7 mouse cellular contexts compared by ENCODE assay signal in the genomic region with DNA sequence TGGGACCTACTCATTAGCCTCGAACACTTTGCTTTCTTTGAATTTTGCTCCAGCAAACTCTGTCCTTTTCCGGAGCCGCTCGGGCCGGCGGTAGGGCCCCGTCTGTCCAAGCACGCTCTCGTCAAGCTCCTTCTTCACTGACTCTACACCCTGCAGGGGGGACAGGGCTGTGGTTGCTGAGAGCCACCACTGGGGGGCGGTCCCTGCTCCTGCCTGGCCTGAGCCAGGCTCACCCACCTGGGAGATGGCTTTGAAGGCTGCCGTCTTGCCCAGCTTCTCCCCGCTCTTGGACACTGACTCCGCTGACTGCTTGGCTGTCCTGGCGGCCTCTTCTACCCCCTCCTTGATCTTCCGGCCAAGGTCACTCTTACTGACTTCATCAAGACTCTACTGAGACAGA. TPM values are rescaled to one million over a fixed set of nuclear protein-coding genes. Genes with fewer than 3 reads are reported as not detected.
DNase-seq lines count a peak whose midpoint lies in the region; ATAC-seq and TF ChIP-seq lines count a peak whose summit lies in the region.

No protein-coding gene starts in this region.

- no peak overlapping the region for H3K4me3 ChIP-seq in midbrain, embryonic 11.5 days (ENCODE audit: low read depth, low read length)
- H3K4me3 ChIP-seq in midbrain, embryonic 15.5 days, result no peak overlapping the region
- no peak overlapping the region for H3K4me3 ChIP-seq in kidney, postnatal 0 days (replicated peaks; ENCODE audit: low read depth, low read length)

- no peak overlapping the region for H3K4me2 ChIP-seq in midbrain, embryonic 11.5 days
- no peak overlapping the region for H3K4me2 ChIP-seq in midbrain, embryonic 15.5 days
- no peak overlapping the region for H3K4me2 ChIP-seq in kidney, postnatal 0 days (ENCODE audit: low read length)

- peak; percentile 69; the same call in 1 of the 2 replicates for ATAC-seq in midbrain, embryonic 11.5 days (ENCODE audit: low FRiP score)
- no peak for ATAC-seq in midbrain, embryonic 15.5 days (replicated peaks)
- peak; percentile 87 for ATAC-seq in common myeloid progenitor, adult 5-6 weeks (replicated peaks; ENCODE audit: low read depth, poor library complexity, severe bottlenecking)
- ATAC-seq in kidney, postnatal 0 days (replicated peaks; ENCODE audit: low FRiP score, low read depth), result peak; percentile 83
- no peak for ATAC-seq in frontal cortex, adult (ENCODE audit: low TSS enrichment)

- TF ChIP-seq CTCF in kidney, postnatal 0 days (IDR thresholded peaks at IDR 0.05; ENCODE audit: low read depth), result peak; percentile 60

- H3K9ac ChIP-seq in midbrain, embryonic 11.5 days (ENCODE audit: low read length), result no peak overlapping the region
- no peak overlapping the region for H3K9ac ChIP-seq in midbrain, embryonic 15.5 days
- no peak overlapping the region for H3K9ac ChIP-seq in kidney, postnatal 0 days (ENCODE audit: low read depth, low read length)

- no peaks in the 10 kb centered on the region for H3K27me3 ChIP-seq in midbrain, embryonic 11.5 days (ENCODE audit: control insufficient read depth, insufficient read depth, low read length)
- H3K27me3 ChIP-seq in midbrain, embryonic 15.5 days (replicated peaks), result no peaks in the 10 kb centered on the region
- H3K27me3 ChIP-seq in kidney, postnatal 0 days (ENCODE audit: insufficient read depth, low read length), result no peaks in the 10 kb centered on the region
- no peaks in the 10 kb centered on the region for H3K27me3 ChIP-seq in splenic B cell, adult 2 months (ENCODE audit: control insufficient read depth, insufficient read depth, low read length, poor library complexity, severe bottlenecking)

- 77% methylated on average over 15 of the region's 15 CpGs for WGBS in midbrain, embryonic 11.5 days
- 81% methylated on average over 15 of the region's 15 CpGs for WGBS in midbrain, embryonic 15.5 days
- 77% methylated on average over 15 of the region's 15 CpGs for WGBS in kidney, postnatal 0 days

- no peak overlapping the region for H3K27ac ChIP-seq in midbrain, embryonic 11.5 days (ENCODE audit: low read depth, low read length)
- no peak overlapping the region for H3K27ac ChIP-seq in midbrain, embryonic 15.5 days
- H3K27ac ChIP-seq in kidney, postnatal 0 days, result no peak overlapping the region

- DNase-seq in midbrain, embryonic 11.5 days (ENCODE audit: low spot score, missing footprints), result peak; percentile 72
- DNase-seq in kidney, postnatal 0 days (ENCODE audit: low spot score), result no peak
- peak; percentile 28 for DNase-seq in splenic B cell, adult 2 months (ENCODE audit: low read depth, low spot score)
- DNase-seq in gastrocnemius, postnatal 25 days, result no peak

- H3K4me1 ChIP-seq in midbrain, embryonic 11.5 days (ENCODE audit: control insufficient read depth, insufficient read depth, low read length), result no peaks in the 10 kb centered on the region
- H3K4me1 ChIP-seq in midbrain, embryonic 15.5 days, result no peaks in the 10 kb centered on the region
- no peaks in the 10 kb centered on the region for H3K4me1 ChIP-seq in kidney, postnatal 0 days (replicated peaks; ENCODE audit: insufficient read depth, low read length)

- H3K36me3 ChIP-seq in midbrain, embryonic 11.5 days (ENCODE audit: control insufficient read depth, insufficient read depth, low read length), result peaks cover 19% of the 10 kb centered on the region
- H3K36me3 ChIP-seq in midbrain, embryonic 15.5 days (replicated peaks), result peaks cover 52% of the 10 kb centered on the region
- peaks cover 64% of the 10 kb centered on the region for H3K36me3 ChIP-seq in kidney, postnatal 0 days (ENCODE audit: insufficient read depth, low read length)
- peaks cover 23% of the 10 kb centered on the region for H3K36me3 ChIP-seq in splenic B cell, adult 2 months (ENCODE audit: control insufficient read depth, insufficient read depth, low read length, poor library complexity, severe bottlenecking)

- H3K9me3 ChIP-seq in midbrain, embryonic 11.5 days (ENCODE audit: control insufficient read depth, low read length), result no peaks in the 10 kb centered on the region
- H3K9me3 ChIP-seq in midbrain, embryonic 15.5 days, result no peaks in the 10 kb centered on the region
- H3K9me3 ChIP-seq in kidney, postnatal 0 days (replicated peaks; ENCODE audit: low read length), result no peaks in the 10 kb centered on the region

RNA-seq across cellular contexts. Expression of gene Timm44, which starts 8.1 kb away (rescaled TPM):
- polyA plus RNA-seq in midbrain, embryonic 11.5 days (2014; fragmentation: Nextera tagmentation; extraction: Ambion mirVana), result 67.4 and 70.7 TPM in 2 replicates
- 46.7 and 48.2 TPM in 2 replicates for polyA plus RNA-seq in midbrain, embryonic 15.5 days (2015; fragmentation: Nextera tagmentation; extraction: Ambion mirVana)
- total RNA-seq in common myeloid progenitor, adult 5-6 weeks (2017), result 135 and 169 TPM in 2 replicates
- polyA plus RNA-seq in kidney, postnatal 0 days (2015; fragmentation: Nextera tagmentation; extraction: Ambion mirVana), result 61.1 and 64.7 TPM in 2 replicates
- 10 to 100 TPM; 76.2 to 77.4 TPM for total RNA-seq in gastrocnemius, postnatal 25 days (2021)

RNA-seq across cellular contexts. Expression of gene Ctxn1, which starts 8.6 kb away (rescaled TPM):
- polyA plus RNA-seq in midbrain, embryonic 11.5 days (2014; fragmentation: Nextera tagmentation; extraction: Ambion mirVana), result 97.9 and 110 TPM in 2 replicates
- 278 and 306 TPM in 2 replicates for polyA plus RNA-seq in midbrain, embryonic 15.5 days (2015; fragmentation: Nextera tagmentation; extraction: Ambion mirVana)
- 2.1 and 4.9 TPM in 2 replicates for total RNA-seq in common myeloid progenitor, adult 5-6 weeks (2017)
- polyA plus RNA-seq in kidney, postnatal 0 days (2015; fragmentation: Nextera tagmentation; extraction: Ambion mirVana), result 78.0 and 78.6 TPM in 2 replicates
- total RNA-seq in gastrocnemius, postnatal 25 days (2021), result under 1 TPM; 0.61 to 0.96 TPM

RNA-seq across cellular contexts. Expression of gene Snapc2, which starts 14.7 kb away (rescaled TPM):
- 53.9 and 64.6 TPM in 2 replicates for polyA plus RNA-seq in midbrain, embryonic 11.5 days (2014; fragmentation: Nextera tagmentation; extraction: Ambion mirVana)
- polyA plus RNA-seq in midbrain, embryonic 15.5 days (2015; fragmentation: Nextera tagmentation; extraction: Ambion mirVana), result 70.6 and 76.4 TPM in 2 replicates
- 15.0 and 15.3 TPM in 2 replicates for total RNA-seq in common myeloid progenitor, adult 5-6 weeks (2017)
- polyA plus RNA-seq in kidney, postnatal 0 days (2015; fragmentation: Nextera tagmentation; extraction: Ambion mirVana), result 42.4 and 43.1 TPM in 2 replicates
- total RNA-seq in gastrocnemius, postnatal 25 days (2021), result 1 to 10 TPM; 8.4 to 9.5 TPM

RNA-seq across cellular contexts. Expression of gene Tgfbr3l, which starts 19.6 kb away (rescaled TPM):
- 1.2 and 2.0 TPM in 2 replicates for polyA plus RNA-seq in midbrain, embryonic 11.5 days (2014; fragmentation: Nextera tagmentation; extraction: Ambion mirVana)
- polyA plus RNA-seq in midbrain, embryonic 15.5 days (2015; fragmentation: Nextera tagmentation; extraction: Ambion mirVana), result 5.2 and 6.6 TPM in 2 replicates
- total RNA-seq in common myeloid progenitor, adult 5-6 weeks (2017), result 1.5 TPM in 1 of 2 replicates, not detected in the other
- 2.3 and 2.9 TPM in 2 replicates for polyA plus RNA-seq in kidney, postnatal 0 days (2015; fragmentation: Nextera tagmentation; extraction: Ambion mirVana)
- total RNA-seq in gastrocnemius, postnatal 25 days (2021), result 1 to 10 TPM; 1.5 to 1.8 TPM

RNA-seq across cellular contexts. Expression of gene Gm49320, which starts 29.0 kb away (rescaled TPM):
- 0.59 and 1.00 TPM in 2 replicates for polyA plus RNA-seq in midbrain, embryonic 11.5 days (2014; fragmentation: Nextera tagmentation; extraction: Ambion mirVana)
- polyA plus RNA-seq in midbrain, embryonic 15.5 days (2015; fragmentation: Nextera tagmentation; extraction: Ambion mirVana), result 1.0 and 1.8 TPM in 2 replicates
- 0.10 TPM in 1 of 2 replicates, not detected in the other for total RNA-seq in common myeloid progenitor, adult 5-6 weeks (2017)
- 0.97 and 1.2 TPM in 2 replicates for polyA plus RNA-seq in kidney, postnatal 0 days (2015; fragmentation: Nextera tagmentation; extraction: Ambion mirVana)
- total RNA-seq in gastrocnemius, postnatal 25 days (2021), result under 1 TPM in 1 of 2 experiments, not detected in 1; 0.16 TPM

Comparison
In these comparisons a context has a peak if more than half of its experiments do, and no peak if none do; other contexts are left out.
1. ATAC-seq: peak in midbrain, embryonic 11.5 days (single experiment), common myeloid progenitor, adult 5-6 weeks (single experiment) and kidney, postnatal 0 days (single experiment); none in midbrain, embryonic 15.5 days (single experiment) and frontal cortex, adult (single experiment).
2. DNase-seq: peak in midbrain, embryonic 11.5 days (single experiment) and splenic B cell, adult 2 months (single experiment); none in kidney, postnatal 0 days (single experiment) and gastrocnemius, postnatal 25 days (single experiment).